Mouse (Mus musculus): ENCODE measurements around the gene Csdc2. TPM values are rescaled to one million over a fixed set of nuclear protein-coding genes. Genes with fewer than 3 reads are reported as not detected.

The Csdc2 gene
- polyA plus RNA-seq, 1 experiment from 2014 or later, result 102 TPM

DNA sequence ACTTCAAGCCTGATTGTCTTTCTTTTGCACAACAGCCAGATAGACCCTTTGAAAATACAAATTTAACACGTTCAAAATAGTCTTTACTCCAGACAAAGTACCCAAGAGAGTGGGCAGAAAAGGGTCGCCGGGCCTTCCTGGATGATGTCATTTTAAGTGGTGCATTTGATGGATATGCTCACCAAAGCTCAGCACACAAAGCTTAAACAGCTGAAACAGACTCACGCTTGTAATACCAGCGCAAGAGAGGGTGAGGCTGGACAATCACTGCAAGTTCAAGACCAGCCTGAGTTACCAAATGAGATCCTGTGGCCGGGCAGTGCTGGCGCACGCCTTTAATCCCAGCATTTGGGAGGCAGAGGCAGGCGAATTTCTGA, 10.1 kb upstream of the Csdc2 start:
- peaks cover 14% of the 10 kb centered on the region; the same call in 1 of the 2 replicates for H3K36me3 ChIP-seq
- ATAC-seq, result no peak
- H3K9ac ChIP-seq (replicated peaks), result no peak overlapping the region
- 26% methylated on average over 9 of the region's 9 CpGs for WGBS
- peak overlapping the region; percentile 68 for H3K4me3 ChIP-seq (replicated peaks)
- H3K9me3 ChIP-seq, result no peaks in the 10 kb centered on the region
- H3K4me2 ChIP-seq (replicated peaks), result peak overlapping the region; percentile 90
- peaks cover 40% of the 10 kb centered on the region for H3K4me1 ChIP-seq (replicated peaks)
- H3K27me3 ChIP-seq, result no peaks in the 10 kb centered on the region
- peak overlapping the region; percentile 91 for H3K27ac ChIP-seq

DNA sequence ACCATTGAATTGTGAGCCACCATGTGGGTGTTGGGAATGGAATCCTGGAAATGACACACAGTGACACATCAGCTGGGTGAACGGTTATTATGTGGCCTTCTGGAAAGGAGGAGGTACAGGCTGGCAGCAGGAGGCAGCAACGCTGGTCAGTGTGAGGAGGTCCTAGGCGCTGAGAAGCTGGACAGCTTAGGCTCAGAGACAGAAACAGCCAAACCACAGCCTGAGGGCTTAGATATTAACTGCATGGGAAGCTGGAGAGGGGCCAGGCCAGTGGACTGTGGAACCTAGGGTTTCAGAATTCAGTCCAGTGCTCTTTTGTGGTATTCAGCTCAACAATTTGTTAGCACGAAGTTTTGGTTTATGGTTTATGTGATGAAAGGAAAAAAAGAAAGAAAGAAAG, 8.8 kb upstream of the Csdc2 start:
- H3K4me1 ChIP-seq (replicated peaks), result peaks cover 33% of the 10 kb centered on the region
- H3K9ac ChIP-seq (replicated peaks), result no peak overlapping the region
- WGBS, result 53% methylated on average over 4 of the region's 4 CpGs
- H3K27ac ChIP-seq, result peak overlapping the region; percentile 14; the same call in 1 of the 2 replicates
- 0 out of 2 replicates have a peak, but pooled peaks cover 5% of the 10 kb centered on the region for H3K36me3 ChIP-seq
- H3K4me3 ChIP-seq (replicated peaks), result no peak overlapping the region
- H3K4me2 ChIP-seq (replicated peaks), result no peak overlapping the region
- no peak for ATAC-seq
- H3K9me3 ChIP-seq, result no peaks in the 10 kb centered on the region
- no peaks in the 10 kb centered on the region for H3K27me3 ChIP-seq

DNA sequence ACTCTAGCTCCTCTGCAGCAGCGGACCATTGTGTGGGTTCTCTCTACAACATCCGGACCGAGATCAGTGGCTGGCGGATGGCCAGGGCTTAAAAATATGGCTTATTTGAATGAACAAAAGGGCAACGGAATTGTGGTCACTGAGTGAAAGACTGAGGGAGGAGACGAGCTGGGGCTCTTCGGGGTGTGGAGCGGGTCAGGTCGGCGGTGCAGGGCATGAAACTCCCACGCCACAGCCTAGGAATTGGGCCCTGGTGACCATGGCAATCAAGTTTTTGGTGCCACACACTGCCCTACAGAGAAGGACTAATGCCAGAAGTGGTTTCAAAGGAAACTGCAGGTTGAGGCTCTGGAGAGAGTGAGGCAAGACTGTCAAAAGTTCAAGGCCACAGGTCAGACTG, 8.3 kb upstream of the Csdc2 start:
- Histone ChIP-seq H3K9me3 (no peaks in the 10 kb centered on the region), H3K4me1 (replicated peaks) (peaks cover 31% of the 10 kb centered on the region), H3K4me2 (replicated peaks) (0 out of 2 replicates have a peak overlapping the region, but pooled peaks have one; percentile 6), H3K27me3 (no peaks in the 10 kb centered on the region), H3K36me3 (0 out of 2 replicates have a peak, but pooled peaks cover 2% of the 10 kb centered on the region), H3K27ac (peak overlapping the region; percentile 53), H3K9ac (replicated peaks) (no peak overlapping the region), H3K4me3 (replicated peaks) (no peak overlapping the region)
- no peak for ATAC-seq
- 44% methylated on average over 11 of the region's 11 CpGs for WGBS

DNA sequence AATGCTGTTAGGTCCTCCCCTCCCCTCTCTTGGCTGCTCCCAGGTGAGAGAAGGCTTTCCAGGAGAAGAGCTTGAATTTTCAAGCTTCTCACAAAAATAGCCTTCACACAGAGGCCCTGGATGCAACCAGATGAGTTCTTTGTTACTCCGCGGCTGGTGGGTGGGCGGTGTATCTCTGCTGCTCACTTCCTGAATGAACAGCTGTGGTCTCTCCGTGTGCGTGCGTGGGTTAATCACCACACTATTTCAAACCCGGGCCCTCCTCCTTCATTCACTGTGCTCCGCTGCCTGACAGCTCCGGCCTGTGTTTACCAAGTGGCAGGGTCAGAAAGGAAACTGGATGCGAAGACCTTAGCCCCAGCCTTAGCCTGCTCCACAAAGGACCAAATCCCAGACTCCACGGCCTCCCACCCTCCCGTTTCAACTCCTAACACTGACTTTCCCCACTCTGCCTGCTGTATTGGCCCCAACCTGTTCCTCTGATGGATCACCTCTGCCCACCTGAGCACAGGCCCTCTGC, 3.5 kb upstream of the Csdc2 start:
- Histone ChIP-seq H3K9ac (replicated peaks) (peak overlapping the region; percentile 23; the same call in 1 of the 2 replicates), H3K4me3 (replicated peaks) (no peak overlapping the region), H3K4me2 (replicated peaks) (no peak overlapping the region), H3K27ac (no peak overlapping the region), H3K36me3 (no peaks in the 10 kb centered on the region), H3K9me3 (no peaks in the 10 kb centered on the region), H3K27me3 (no peaks in the 10 kb centered on the region), H3K4me1 (replicated peaks) (peaks cover 20% of the 10 kb centered on the region)
- ATAC-seq, result no peak
- 34% methylated on average over 12 of the region's 12 CpGs for WGBS

DNA sequence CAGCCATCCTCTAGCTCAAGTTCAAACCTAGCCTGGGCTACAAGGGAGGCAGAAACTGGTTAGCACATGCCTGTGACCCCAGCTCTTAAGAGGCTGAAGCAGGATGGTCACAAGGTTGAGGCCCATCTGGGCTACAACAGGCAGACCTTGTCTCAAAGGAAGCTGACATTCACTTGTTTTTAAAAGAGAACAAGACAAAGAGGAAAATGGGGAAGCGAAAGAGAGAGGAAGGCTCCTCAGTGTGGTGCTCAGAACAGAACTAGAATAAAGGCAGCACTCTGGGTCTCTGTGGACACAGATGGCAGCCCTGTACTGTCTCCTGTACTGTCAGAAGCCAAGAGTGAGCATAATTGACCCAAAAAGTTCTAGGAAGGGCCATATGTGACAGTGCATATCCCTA, 2.6 kb upstream of the Csdc2 start:
- H3K4me2 ChIP-seq (replicated peaks), result no peak overlapping the region
- peaks cover 30% of the 10 kb centered on the region for H3K4me1 ChIP-seq (replicated peaks)
- 73% methylated on average over 1 of the region's 1 CpGs for WGBS
- no peaks in the 10 kb centered on the region for H3K9me3 ChIP-seq
- no peak overlapping the region for H3K4me3 ChIP-seq (replicated peaks)
- no peak overlapping the region for H3K27ac ChIP-seq
- no peaks in the 10 kb centered on the region for H3K36me3 ChIP-seq
- ATAC-seq, result no peak
- no peak overlapping the region for H3K9ac ChIP-seq (replicated peaks)
- H3K27me3 ChIP-seq, result no peaks in the 10 kb centered on the region

DNA sequence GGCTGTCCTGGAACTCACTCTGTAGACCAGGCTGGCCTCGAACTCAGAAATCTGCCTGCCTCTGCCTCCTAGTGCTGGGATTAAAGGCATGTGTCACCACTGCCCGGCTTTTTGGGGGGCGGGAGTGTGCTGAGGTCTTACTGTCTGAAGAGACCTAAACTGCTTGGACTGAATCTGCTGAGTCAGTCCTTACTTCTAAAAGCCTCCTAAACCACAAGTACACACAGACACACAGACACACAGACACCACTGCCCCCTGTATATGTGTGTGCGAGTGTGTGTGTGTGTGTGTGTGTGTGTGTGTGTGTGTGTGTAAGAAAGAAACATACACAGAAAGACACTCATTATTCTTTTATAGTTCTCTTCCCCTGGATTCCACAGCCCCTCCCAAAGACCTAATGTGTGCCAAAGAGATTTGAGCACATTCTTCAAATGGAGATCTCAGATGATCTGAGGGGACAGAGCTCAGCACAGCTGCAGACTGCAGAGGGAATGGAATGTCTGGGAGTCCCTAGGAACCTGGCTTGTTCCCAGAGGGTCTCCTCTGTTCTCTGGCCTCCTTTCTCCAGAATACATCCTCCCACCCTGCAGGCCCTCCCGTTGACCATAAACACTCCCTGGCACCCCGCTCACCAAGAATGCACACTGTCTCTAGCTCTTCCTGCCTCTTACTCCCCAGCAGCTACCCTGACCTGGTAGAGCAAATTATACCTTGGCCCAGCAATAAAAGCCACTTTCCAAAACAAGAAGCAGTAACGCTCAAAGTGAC, 506 bp upstream of the Csdc2 start:
- Histone ChIP-seq H3K4me3 (replicated peaks) (peak overlapping the region; percentile 62), H3K27ac (peak overlapping the region; percentile 91), H3K9me3 (no peaks in the 10 kb centered on the region), H3K36me3 (no peaks in the 10 kb centered on the region), H3K9ac (replicated peaks) (peak overlapping the region; percentile 83), H3K4me2 (replicated peaks) (peak overlapping the region; percentile 69), H3K27me3 (no peaks in the 10 kb centered on the region), H3K4me1 (replicated peaks) (peaks cover 32% of the 10 kb centered on the region)
- 62% methylated on average over 7 of the region's 7 CpGs for WGBS
- no peak; the same call in 1 of the 2 replicates for ATAC-seq

DNA sequence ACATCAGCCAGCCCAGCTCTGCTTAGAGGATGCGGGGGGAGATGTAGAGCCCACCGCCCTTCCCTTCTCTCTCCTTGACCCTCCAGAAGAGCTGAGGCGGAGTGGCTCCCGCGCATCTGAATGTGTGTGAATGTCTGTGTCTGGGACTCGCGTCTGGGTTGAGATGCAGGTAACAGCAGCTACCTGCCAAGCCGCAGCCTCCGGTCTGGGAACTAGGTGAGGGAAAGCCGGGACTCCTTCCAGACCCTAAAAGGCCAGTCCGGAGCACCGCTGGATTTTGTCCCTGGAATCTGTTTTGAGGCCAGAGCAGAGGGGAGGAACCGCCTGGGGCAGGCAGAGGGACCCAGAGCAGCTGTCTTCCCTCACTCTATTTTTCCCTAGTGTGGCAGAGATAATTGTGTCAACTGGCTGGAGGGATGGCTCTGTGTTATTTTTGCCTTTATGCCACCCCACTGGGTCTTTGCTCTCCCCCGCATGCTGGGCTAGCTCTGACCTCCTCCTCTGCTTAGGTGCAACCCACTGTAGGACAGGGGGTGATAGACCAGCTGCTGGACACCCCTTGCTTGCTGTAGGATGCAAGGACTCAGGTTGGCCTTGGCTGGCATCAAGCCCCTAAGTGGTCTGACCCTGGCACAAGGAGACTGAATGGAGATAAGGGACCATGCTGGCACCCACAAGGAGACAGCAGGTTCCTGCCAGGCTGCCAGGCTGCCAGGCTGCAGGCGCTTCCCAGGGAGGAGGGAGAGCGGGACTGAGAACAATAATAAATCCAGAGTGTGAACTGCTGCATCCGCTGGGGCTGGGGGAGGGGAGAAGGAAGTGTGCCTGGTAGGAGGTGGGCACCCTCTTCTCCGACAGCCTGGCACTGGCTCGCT, 776 bp downstream of the Csdc2 start:
- Histone ChIP-seq H3K36me3 (no peaks in the 10 kb centered on the region), H3K27me3 (no peaks in the 10 kb centered on the region), H3K4me3 (replicated peaks) (peak overlapping the region; percentile 62), H3K9me3 (no peaks in the 10 kb centered on the region), H3K9ac (replicated peaks) (peak overlapping the region; percentile 83), H3K4me2 (replicated peaks) (peak overlapping the region; percentile 69), H3K27ac (peak overlapping the region; percentile 91), H3K4me1 (replicated peaks) (peaks cover 37% of the 10 kb centered on the region)
- WGBS, result 10% methylated on average over 19 of the region's 19 CpGs
- peak; percentile 46 for ATAC-seq

DNA sequence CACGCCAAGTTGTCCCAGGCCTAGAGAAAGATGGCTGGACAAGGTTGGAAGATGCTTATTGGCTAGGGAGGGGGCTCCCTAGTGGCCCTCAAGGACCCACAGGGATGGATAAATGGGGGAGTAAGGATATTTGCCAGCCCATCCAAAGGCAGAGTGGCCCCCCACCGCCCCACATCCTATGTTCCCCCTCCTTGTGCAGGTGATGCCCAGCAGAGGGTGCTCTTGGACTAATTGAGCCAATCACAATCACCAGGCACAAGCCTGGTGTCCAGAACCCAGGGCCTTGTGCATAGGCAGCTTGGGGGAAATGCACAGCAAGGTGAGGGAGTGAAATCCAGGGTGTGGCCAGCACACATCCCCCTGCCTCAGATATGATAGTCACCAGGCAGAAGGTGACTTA, 1.7 kb downstream of the Csdc2 start:
- H3K4me2 ChIP-seq (replicated peaks), result peak overlapping the region; percentile 69
- peak overlapping the region; percentile 83 for H3K9ac ChIP-seq (replicated peaks)
- WGBS, result 22% methylated on average over 2 of the region's 2 CpGs
- ATAC-seq, result peak; percentile 22; the same call in 1 of the 2 replicates
- peak overlapping the region; percentile 62 for H3K4me3 ChIP-seq (replicated peaks)
- no peaks in the 10 kb centered on the region for H3K9me3 ChIP-seq
- peaks cover 42% of the 10 kb centered on the region for H3K4me1 ChIP-seq (replicated peaks)
- H3K27me3 ChIP-seq, result no peaks in the 10 kb centered on the region
- peak overlapping the region; percentile 91 for H3K27ac ChIP-seq
- no peaks in the 10 kb centered on the region for H3K36me3 ChIP-seq

DNA sequence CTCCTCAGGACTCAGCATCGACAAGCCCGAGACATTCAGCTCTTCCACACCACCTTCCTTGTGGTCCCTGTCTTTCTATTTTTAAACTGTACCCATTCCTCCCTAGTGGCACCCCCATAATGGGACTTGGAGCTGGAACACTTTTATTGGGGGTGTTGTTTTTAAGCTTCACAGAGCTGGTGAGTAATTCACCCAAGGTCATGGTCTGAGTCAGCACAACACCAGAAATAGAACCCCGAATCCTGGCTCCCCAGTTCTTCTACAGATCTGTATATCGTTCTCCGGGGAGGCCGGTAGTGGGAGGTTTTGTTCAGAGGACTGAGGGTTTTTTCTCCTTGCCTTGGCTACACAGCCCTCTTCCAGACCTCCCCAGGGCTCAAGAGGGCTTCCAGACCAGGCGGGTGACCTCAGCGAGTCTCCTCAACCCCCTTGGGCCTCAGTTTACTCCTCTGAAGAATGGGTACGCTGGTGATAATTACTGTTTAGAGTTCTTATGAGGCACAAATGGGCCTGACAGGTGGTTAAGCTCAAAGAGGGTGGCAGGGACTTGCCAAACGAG, 2.7 kb downstream of the Csdc2 start:
- Histone ChIP-seq H3K4me2 (replicated peaks) (peak overlapping the region; percentile 69; the same call in 1 of the 2 replicates), H3K9ac (replicated peaks) (peak overlapping the region; percentile 39; the same call in 1 of the 2 replicates), H3K27me3 (no peaks in the 10 kb centered on the region), H3K9me3 (no peaks in the 10 kb centered on the region), H3K4me3 (replicated peaks) (no peak overlapping the region), H3K27ac (no peak overlapping the region), H3K4me1 (replicated peaks) (peaks cover 47% of the 10 kb centered on the region), H3K36me3 (no peaks in the 10 kb centered on the region)
- 93% methylated on average over 10 of the region's 10 CpGs for WGBS
- ATAC-seq, result no peak

DNA sequence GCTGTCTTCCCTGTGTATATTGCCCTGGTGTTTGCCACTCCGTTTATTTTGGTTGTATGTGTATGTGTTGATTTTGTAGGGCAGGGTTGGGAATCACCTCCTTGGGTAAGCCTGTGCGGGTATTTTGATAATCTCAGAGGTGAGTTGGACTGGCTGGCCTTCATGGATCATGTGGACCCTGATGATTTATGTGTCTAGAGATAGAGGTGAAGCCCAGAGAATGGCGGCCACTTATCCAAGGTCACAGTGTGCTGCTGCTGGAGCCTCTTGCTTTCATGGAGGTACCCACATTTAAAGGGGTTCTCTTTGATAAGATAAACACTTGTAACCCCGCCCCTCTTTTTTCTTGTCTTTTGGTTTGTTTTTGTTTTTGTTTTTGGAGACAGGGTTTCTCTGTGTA, 3.2 kb downstream of the Csdc2 start:
- H3K9ac ChIP-seq (replicated peaks), result no peak overlapping the region
- no peak overlapping the region for H3K4me2 ChIP-seq (replicated peaks)
- H3K27me3 ChIP-seq, result no peaks in the 10 kb centered on the region
- no peak overlapping the region for H3K27ac ChIP-seq
- no peaks in the 10 kb centered on the region for H3K9me3 ChIP-seq
- H3K36me3 ChIP-seq, result no peaks in the 10 kb centered on the region
- WGBS, result 91% methylated on average over 4 of the region's 4 CpGs
- ATAC-seq, result no peak
- H3K4me1 ChIP-seq (replicated peaks), result peaks cover 47% of the 10 kb centered on the region
- H3K4me3 ChIP-seq (replicated peaks), result no peak overlapping the region

DNA sequence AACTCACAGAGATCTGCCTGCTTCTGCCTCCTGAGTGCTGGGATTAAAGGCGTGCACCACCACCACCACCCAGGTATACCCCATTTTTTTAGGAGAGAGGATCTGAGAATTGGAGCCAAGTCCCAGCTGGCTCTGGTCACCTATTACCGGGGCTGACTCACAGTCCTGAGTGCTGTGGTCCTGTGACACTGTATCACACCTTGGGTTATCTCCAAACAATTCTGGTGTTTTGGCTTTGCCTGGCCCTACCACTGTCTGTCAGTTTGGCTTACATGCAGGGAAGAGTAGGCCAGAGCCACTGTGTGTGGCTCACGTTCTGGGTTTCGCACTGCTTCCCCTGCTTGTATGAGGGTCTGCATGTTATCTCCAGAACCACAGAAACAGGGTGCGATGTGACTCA, 3.7 kb downstream of the Csdc2 start:
- Histone ChIP-seq H3K4me3 (replicated peaks) (no peak overlapping the region), H3K9ac (replicated peaks) (no peak overlapping the region), H3K36me3 (no peaks in the 10 kb centered on the region), H3K9me3 (no peaks in the 10 kb centered on the region), H3K27ac (no peak overlapping the region), H3K4me2 (replicated peaks) (no peak overlapping the region), H3K27me3 (no peaks in the 10 kb centered on the region), H3K4me1 (replicated peaks) (peaks cover 47% of the 10 kb centered on the region)
- WGBS, result 92% methylated on average over 5 of the region's 5 CpGs
- no peak for ATAC-seq

Measured in midbrain, embryonic 13.5 days (tissue).